Mouse (Mus musculus) bone marrow macrophage, adult 2 months (primary cell): Measurements from ENCODE around the gene Ralgapa1.

Source experiments
- CTCF ChIP-seq: IDR thresholded peaks from 2 replicates; pipeline ENCODE4 v1.5.1; 2012; ENCODE audit warnings: low read depth, mild to moderate bottlenecking, low read length, moderate library complexity
- POLR2A ChIP-seq: IDR thresholded peaks from 2 replicates; pipeline ENCODE4 v1.6.1; 2012; ENCODE audit warnings: mild to moderate bottlenecking, low read depth, low read length, borderline replicate concordance

DNA sequence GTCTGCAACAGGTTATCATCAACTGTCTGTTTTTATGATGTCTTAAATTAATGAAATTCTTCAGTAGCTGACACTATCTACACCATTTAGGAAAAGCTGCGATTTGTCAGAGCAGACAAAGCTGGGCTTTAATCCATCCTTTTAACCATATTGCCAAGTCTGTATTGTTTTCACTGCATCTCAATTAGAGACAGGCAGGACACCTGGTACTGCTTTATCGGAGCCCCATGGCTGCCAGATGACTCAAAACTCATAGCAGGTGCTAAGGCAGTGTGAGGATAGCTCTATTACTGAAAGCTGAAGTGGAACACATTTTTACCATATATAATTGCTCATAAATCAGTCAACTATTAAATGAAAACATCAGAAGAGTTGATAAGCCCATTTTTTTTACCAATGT, 200.6 kb downstream of the Ralgapa1 start:
- TF ChIP-seq CTCF (no peak), POLR2A (no peak)
